Mouse (Mus musculus) liver, postnatal 0 days (tissue): ENCODE results near the gene Lrrc28. TPM values are rescaled to one million over a fixed set of nuclear protein-coding genes. Genes with fewer than 3 reads are reported as not detected.

Experiments used
- ATAC-seq: fragments of 200-750 bp; cut with Nextera tagmentation; 2 replicates; pipeline ENCODE4 v1.8.0; 2017; ENCODE audit warnings: mild to moderate bottlenecking, moderate library complexity
- DNase-seq: peaks from one replicate; pipeline ENCODE4 v3.0.0-alpha.2; 2016
- H3K27ac ChIP-seq: fragments of 300-500 bp; sonication (generic); 2 replicates; pipeline ENCODE4 v1.5.1; 2014; ENCODE audit warnings: antibody characterized with exemption, moderate library complexity, mild to moderate bottlenecking, low read depth
- H3K27me3 ChIP-seq: fragments of 300-500 bp; sonication (generic); 2 replicates; pipeline ENCODE4 v1.6.1; 2014; ENCODE audit warnings: low read length, control low read depth, mixed read lengths; ENCODE audit not compliant: insufficient read depth
- H3K36me3 ChIP-seq: fragments of 300-500 bp; sonication (generic); replicated peaks from 2 replicates; pipeline ENCODE4 v1.6.1; 2014; ENCODE audit warnings: mild to moderate bottlenecking, control low read depth, low read length, moderate library complexity, mixed read lengths; ENCODE audit not compliant: insufficient read depth
- H3K4me1 ChIP-seq: fragments of 300-500 bp; sonication (generic); 2 replicates; pipeline ENCODE4 v1.6.1; 2014; ENCODE audit warnings: antibody characterized with exemption, mild to moderate bottlenecking, control low read depth; ENCODE audit not compliant: insufficient read depth
- H3K4me2 ChIP-seq: fragments of 300-500 bp; sonication (generic); 2 replicates; pipeline ENCODE4 v1.6.1; 2014; ENCODE audit warnings: low read depth, mild to moderate bottlenecking, low read length, moderate library complexity, mixed read lengths
- H3K4me3 ChIP-seq: fragments of 300-500 bp; sonication (generic); 2 replicates; pipeline ENCODE4 v1.5.1; 2014; ENCODE audit warnings: low read depth, low read length
- H3K9ac ChIP-seq: fragments of 300-500 bp; sonication (generic); replicated peaks from 2 replicates; pipeline ENCODE4 v1.6.1; 2014; ENCODE audit warnings: mild to moderate bottlenecking, moderate library complexity
- H3K9me3 ChIP-seq: fragments of 300-500 bp; sonication (generic); 2 replicates; pipeline ENCODE4 v1.6.1; 2016; ENCODE audit warnings: mild to moderate bottlenecking, control low read depth, low read length, mixed read lengths
- CTCF ChIP-seq: sonication (generic); IDR thresholded peaks from 2 replicates; pipeline ENCODE4 v1.5.1; 2016; ENCODE audit warnings: antibody characterized with exemption, low read depth
- EP300 ChIP-seq: IDR thresholded peaks from 2 replicates; pipeline ENCODE4 v1.6.1; 2016; ENCODE audit warnings: antibody characterized with exemption, low read depth, mild to moderate bottlenecking
- WGBS: fragments of 180-500 bp; shearing (Covaris S2); extraction: QIAGEN DNeasy Blood & Tissue Kit; methylation state at CpG from one replicate; pipeline ENCODE4 v1.1.7; 2014; ENCODE audit not compliant: insufficient replicate concordance; 5-methylcytosine and 5-hydroxymethylcytosine counted together
- polyA plus RNA-seq: library from polyadenylated mRNA; unstranded; fragments of >200 nt; fragmentation: Nextera tagmentation; extraction: Ambion mirVana; gene quantifications from 2 replicates; pipeline ENCODE4 v1.2.1, GENCODE M21; 2015

Gene Lrrc28
- polyA plus RNA-seq, 1 experiment from 2014 or later = 12.6 TPM

DNA sequence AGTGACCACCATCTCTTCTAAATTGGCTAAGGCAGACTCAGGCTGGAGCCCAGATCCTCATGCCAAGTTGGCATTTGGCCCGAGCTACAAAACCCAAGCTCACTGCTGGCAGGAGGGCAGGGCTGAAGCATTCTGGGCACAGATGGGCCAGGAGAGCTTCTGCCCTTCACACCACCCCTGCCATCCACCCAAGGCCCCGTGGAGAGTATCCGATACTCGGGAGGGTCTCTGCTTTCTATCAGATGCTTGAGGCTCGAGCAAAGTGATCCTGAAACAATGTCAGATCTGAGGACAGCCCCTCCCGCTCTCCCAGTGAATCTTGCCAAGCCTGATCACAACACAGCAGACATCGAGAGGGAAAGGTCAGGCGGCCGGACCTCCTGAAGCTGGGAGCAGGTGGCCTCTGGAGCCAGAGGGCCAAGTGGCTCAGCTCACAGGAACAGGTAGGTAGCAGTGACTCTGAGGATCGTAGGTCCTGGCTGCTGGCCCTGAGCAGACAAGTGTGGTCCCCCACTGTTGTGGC lies 157.1 kb downstream of the Lrrc28 start:
- no peak for ATAC-seq

GRCm38 (mm10) chr7:67486925-67487760 lies 157.9 kb downstream of the Lrrc28 start:
- Histone ChIP-seq H3K27ac (no peak overlapping the region), H3K36me3 (no peaks in the 10 kb centered on the region), H3K9ac (no peak overlapping the region), H3K27me3 (no peaks in the 10 kb centered on the region), H3K4me2 (no peak overlapping the region), H3K9me3 (no peaks in the 10 kb centered on the region), H3K4me3 (no peak overlapping the region), H3K4me1 (no peaks in the 10 kb centered on the region)
- TF ChIP-seq EP300 (no peak), CTCF (no peak)
- no peak for DNase-seq
- ATAC-seq = no peak
- WGBS = 78% methylated on average over 15 of the region's 15 CpGs

More for the DNA sequence above, 157.1 kb downstream of the Lrrc28 start:
- DNase-seq = no peak
- H3K4me3 ChIP-seq = no peak overlapping the region
- TF ChIP-seq EP300 (no peak), CTCF (no peak)
- H3K4me2 ChIP-seq = no peak overlapping the region
- H3K9me3 ChIP-seq = no peaks in the 10 kb centered on the region
- 84% methylated on average over 10 of the region's 10 CpGs for WGBS
- no peak overlapping the region for H3K27ac ChIP-seq
- no peaks in the 10 kb centered on the region for H3K4me1 ChIP-seq
- H3K27me3 ChIP-seq = no peaks in the 10 kb centered on the region
- H3K36me3 ChIP-seq = no peaks in the 10 kb centered on the region
- H3K9ac ChIP-seq = no peak overlapping the region

DNA sequence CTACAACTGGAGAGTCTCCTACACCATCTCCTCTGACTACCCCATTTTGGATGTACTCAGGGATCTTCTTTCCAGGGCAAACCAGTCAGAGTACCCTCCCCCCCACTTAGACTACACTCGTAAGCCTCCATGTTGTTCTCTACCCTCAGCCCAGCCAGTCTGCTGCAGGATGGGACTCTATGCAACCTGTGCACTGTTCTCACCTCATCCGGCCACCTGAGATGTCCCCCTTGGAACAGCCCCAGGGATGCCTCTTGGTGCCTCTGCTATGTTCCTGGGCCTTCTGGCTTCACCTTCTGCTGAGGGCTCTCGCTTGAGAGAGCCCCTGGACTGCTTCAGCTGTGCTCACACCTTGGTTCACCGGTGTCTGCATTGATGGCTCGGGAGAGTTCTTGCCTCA lies 158.7 kb downstream of the Lrrc28 start:
- no peaks in the 10 kb centered on the region for H3K9me3 ChIP-seq
- H3K4me2 ChIP-seq = no peak overlapping the region
- H3K36me3 ChIP-seq = no peaks in the 10 kb centered on the region
- H3K27ac ChIP-seq = no peak overlapping the region
- WGBS = 81% methylated on average over 5 of the region's 5 CpGs
- no peak overlapping the region for H3K9ac ChIP-seq
- H3K4me1 ChIP-seq = no peaks in the 10 kb centered on the region
- DNase-seq = no peak
- H3K27me3 ChIP-seq = no peaks in the 10 kb centered on the region
- no peak for ATAC-seq
- no peak overlapping the region for H3K4me3 ChIP-seq
- no peak for TF ChIP-seq EP300
- TF ChIP-seq CTCF = no peak

DNA sequence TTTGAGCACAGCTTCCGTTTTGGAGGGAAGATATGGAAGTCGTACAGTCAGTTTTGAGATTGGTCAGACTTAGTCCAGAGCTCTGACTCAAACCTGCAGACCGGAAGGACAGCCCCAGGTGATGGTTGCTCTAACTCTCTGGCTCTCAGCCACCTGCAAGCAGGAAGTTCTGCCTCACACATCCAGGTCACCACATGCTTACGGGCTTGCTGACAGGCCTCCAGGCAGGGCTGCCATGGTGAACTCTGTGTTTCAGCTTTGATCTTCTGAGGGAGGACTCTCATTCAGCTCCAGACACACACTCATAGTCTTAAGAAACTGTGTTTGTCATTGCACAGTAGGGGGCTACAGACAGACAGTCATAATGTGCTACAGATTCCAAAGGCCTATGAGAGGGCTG lies 161.4 kb downstream of the Lrrc28 start:
- Histone ChIP-seq H3K9ac (no peak overlapping the region), H3K4me1 (peaks cover 12% of the 10 kb centered on the region), H3K27ac (no peak overlapping the region), H3K27me3 (no peaks in the 10 kb centered on the region), H3K9me3 (no peaks in the 10 kb centered on the region), H3K4me2 (no peak overlapping the region), H3K36me3 (no peaks in the 10 kb centered on the region), H3K4me3 (no peak overlapping the region)
- WGBS = 75% methylated on average over 4 of the region's 4 CpGs
- no peak for TF ChIP-seq EP300
- TF ChIP-seq CTCF = no peak
- ATAC-seq (no peak), DNase-seq (no peak)

GRCm38 (mm10) chr7:67479576-67480413 lies 165.3 kb downstream of the Lrrc28 start:
- no peak overlapping the region for H3K27ac ChIP-seq
- TF ChIP-seq CTCF (peak; percentile 27; the same call in 1 of the 2 replicates), EP300 (no peak)
- no peak overlapping the region for H3K9ac ChIP-seq
- ATAC-seq = peak; percentile 58
- no peaks in the 10 kb centered on the region for H3K27me3 ChIP-seq
- H3K9me3 ChIP-seq = no peaks in the 10 kb centered on the region
- DNase-seq = peak; percentile 43
- H3K4me3 ChIP-seq = no peak overlapping the region
- no peak overlapping the region for H3K4me2 ChIP-seq
- peaks cover 12% of the 10 kb centered on the region for H3K4me1 ChIP-seq
- no peaks in the 10 kb centered on the region for H3K36me3 ChIP-seq
- WGBS = 72% methylated on average over 17 of the region's 17 CpGs

DNA sequence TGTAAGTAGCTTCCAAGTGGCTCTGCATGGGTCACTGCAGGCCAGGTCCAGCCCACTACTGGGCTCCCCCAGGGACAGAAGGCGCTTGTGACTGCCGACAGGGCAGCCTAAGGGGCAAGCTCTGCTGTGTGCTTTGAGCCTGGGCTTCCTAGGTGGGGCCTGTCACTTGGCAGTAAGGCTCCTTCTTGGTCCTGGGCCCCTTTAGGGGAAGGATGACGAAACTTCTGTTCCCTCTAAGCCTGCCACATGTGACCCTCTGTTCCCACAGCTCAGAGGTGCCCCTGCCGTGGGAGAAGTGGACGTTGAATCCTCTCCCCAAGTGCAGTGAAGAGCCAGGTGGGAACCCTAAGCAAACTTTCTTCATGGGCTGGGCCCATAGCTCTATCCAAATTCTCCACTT lies 165.9 kb downstream of the Lrrc28 start:
- no peak overlapping the region for H3K4me2 ChIP-seq
- no peak overlapping the region for H3K27ac ChIP-seq
- no peak; the same call in 1 of the 2 replicates for ATAC-seq
- no peaks in the 10 kb centered on the region for H3K9me3 ChIP-seq
- H3K36me3 ChIP-seq = no peaks in the 10 kb centered on the region
- H3K4me3 ChIP-seq = no peak overlapping the region
- WGBS = 55% methylated on average over 5 of the region's 5 CpGs
- TF ChIP-seq CTCF (no peak), EP300 (no peak)
- H3K4me1 ChIP-seq = peaks cover 12% of the 10 kb centered on the region
- no peak overlapping the region for H3K9ac ChIP-seq
- no peaks in the 10 kb centered on the region for H3K27me3 ChIP-seq
- no peak for DNase-seq
